Mouse (Mus musculus): ENCODE results near the gene Serpinb1c. TPM values are rescaled to one million over a fixed set of nuclear protein-coding genes. Genes with fewer than 3 reads are reported as not detected.

The Serpinb1c gene
- total and polyA plus RNA-seq, 3 experiments: not detected

- TF ChIP-seq ELF1 (IDR thresholded peaks at IDR 0.05; ENCODE audit: low read depth, low read length) (no peak), POLR2AphosphoS5 (IDR thresholded peaks at IDR 0.05; ENCODE audit: borderline replicate concordance, low read depth, low read length) (no peak)
Measured at GRCm38 (mm10) chr13:32832776-32833175, 65.2 kb downstream of the Serpinb1c start (continued).

- H3K9ac ChIP-seq (ENCODE audit: control insufficient read depth, low read depth, low read length, poor library complexity, severe bottlenecking): no peak overlapping the region
- TF ChIP-seq POLR2A (IDR thresholded peaks at IDR 0.05; ENCODE audit: control insufficient read depth in 1 of 2, insufficient read depth in 1 of 2, low read depth in 1 of 2, low read length in 2 of 2, poor library complexity in 1 of 2) (no peak), RCOR1 (IDR thresholded peaks at IDR 0.05; ENCODE audit: low read depth, low read length) (peak; percentile 35; the same call in 1 of the 2 replicates), ZMIZ1 (IDR thresholded peaks at IDR 0.05; ENCODE audit: low read depth, low read length) (no peak), USF1 (IDR thresholded peaks at IDR 0.05; ENCODE audit: low read depth, low read length) (no peak), EP300 (IDR thresholded peaks at IDR 0.05; ENCODE audit: low read depth in 1 of 2, low read length in 2 of 2) (peak; percentile 34 to 49; a peak in 2 of 4 replicates), MYC (IDR thresholded peaks at IDR 0.05; ENCODE audit: low read depth, low read length) (no peak), SIN3A (IDR thresholded peaks at IDR 0.05; ENCODE audit: low read length) (no peak), GATA1 (IDR thresholded peaks at IDR 0.05; ENCODE audit: low read depth, low read length) (peak; percentile 82), HCFC1 (IDR thresholded peaks at IDR 0.05; ENCODE audit: low read depth, low read length) (no peak), MAFK (IDR thresholded peaks at IDR 0.05; ENCODE audit: borderline replicate concordance, low read depth, low read length) (no peak), RAD21 (IDR thresholded peaks at IDR 0.05; ENCODE audit: low read depth, low read length) (no peak), CTCF (IDR thresholded peaks at IDR 0.05 in 2 of 3, conservative IDR thresholded peaks at IDR 0.05 in 1 of 3; ENCODE audit: control insufficient read depth in 1 of 3, insufficient read depth in 1 of 3, low read depth in 2 of 3, low read length in 3 of 3, poor library complexity in 1 of 3, severe bottlenecking in 1 of 3) (no peak), MEF2A (IDR thresholded peaks at IDR 0.05; ENCODE audit: extremely low read depth, insufficient replicate concordance, low read depth, low read length, poor library complexity, severe bottlenecking) (no peak), ZNF384 (IDR thresholded peaks at IDR 0.05; ENCODE audit: low read depth, low read length) (no peak), BHLHE40 (IDR thresholded peaks at IDR 0.05; ENCODE audit: borderline replicate concordance, low read depth, low read length) (no peak), KAT2A (conservative IDR thresholded peaks at IDR 0.05; ENCODE audit: low read depth, low read length) (no peak), NELFE (IDR thresholded peaks at IDR 0.05; ENCODE audit: low read depth, low read length) (no peak), NRF1 (IDR thresholded peaks at IDR 0.05; ENCODE audit: insufficient read depth, low read depth, low read length, poor library complexity, severe bottlenecking) (no peak), SMC3 (IDR thresholded peaks at IDR 0.05; ENCODE audit: low read depth, low read length) (no peak), TCF12 (IDR thresholded peaks at IDR 0.05; ENCODE audit: low read depth, low read length) (0 out of 2 replicates have a peak, but pooled peaks have one; percentile 39), POLR2AphosphoS5 (IDR thresholded peaks at IDR 0.05; ENCODE audit: borderline replicate concordance, low read depth, low read length) (no peak)
- no peak overlapping the region for H3K4me3 ChIP-seq (ENCODE audit: control insufficient read depth in 1 of 2, insufficient read depth in 1 of 2, low read depth in 2 of 2, low read length in 2 of 2)
- H3K4me1 ChIP-seq (ENCODE audit: control insufficient read depth in 1 of 2, insufficient read depth in 2 of 2, low read length in 2 of 2): peaks cover 3 to 43% of the 10 kb centered on the region in 2 experiments; a peak in 3 of 4 replicates
- H3K27ac ChIP-seq (ENCODE audit: control insufficient read depth, low read depth, low read length): no peak overlapping the region; the same call in 1 of the 2 replicates
- no peaks in the 10 kb centered on the region for H3K9me3 ChIP-seq (replicated peaks; ENCODE audit: insufficient read depth, low read length)
- no peaks in the 10 kb centered on the region for H3K79me2 ChIP-seq (ENCODE audit: control insufficient read depth, insufficient read depth, low read length, poor library complexity)
- DNase-seq (ENCODE audit: low read depth, low spot score): no peak
- no peaks in the 10 kb centered on the region for H3K27me3 ChIP-seq (ENCODE audit: control insufficient read depth in 1 of 2, insufficient read depth in 2 of 2, low read length in 2 of 2)
- peaks cover 0 to 40% of the 10 kb centered on the region in 2 experiments; a peak in 2 of 4 replicates for H3K36me3 ChIP-seq (ENCODE audit: control insufficient read depth in 1 of 2, insufficient read depth in 2 of 2, low read length in 2 of 2)
Measured at GRCm38 (mm10) chr13:32831505-32832273, 66.3 kb downstream of the Serpinb1c start.

Other genes starting within 250 kb of the Serpinb1c start
- gene Mylk4, start 114.3 kb downstream of the Serpinb1c start, total RNA-seq (2012; rRNA removed): not detected in 2 replicates
- not detected for gene Mylk4, start 114.3 kb downstream of the Serpinb1c start, polyA plus RNA-seq (2012; ENCODE audit: insufficient read depth in 1 of 2, insufficient read length in 2 of 2, low read depth in 1 of 2, low replicate concordance in 2 of 2, missing spikeins in 1 of 2)
- gene Wrnip1, start 96.2 kb downstream of the Serpinb1c start, total RNA-seq (2012; rRNA removed): 50.4 and 50.6 TPM in 2 replicates
- 10 to 100 TPM in 1 of 2 experiments, not detected in 1; 38.8 TPM for gene Wrnip1, start 96.2 kb downstream of the Serpinb1c start, polyA plus RNA-seq (2012; ENCODE audit: insufficient read depth in 1 of 2, insufficient read length in 2 of 2, low read depth in 1 of 2, low replicate concordance in 2 of 2, missing spikeins in 1 of 2)
- gene D930007J09Rik, start 95.4 kb downstream of the Serpinb1c start, total RNA-seq (2012; rRNA removed): 8.3 and 10.4 TPM in 2 replicates
- not detected for gene D930007J09Rik, start 95.4 kb downstream of the Serpinb1c start, polyA plus RNA-seq (2012; ENCODE audit: insufficient read depth in 1 of 2, insufficient read length in 2 of 2, low read depth in 1 of 2, low replicate concordance in 2 of 2, missing spikeins in 1 of 2)
- gene Serpinb1a, start 47.0 kb downstream of the Serpinb1c start, total RNA-seq (2012; rRNA removed): 2.7 and 3.6 TPM in 2 replicates
- gene Serpinb1a, start 47.0 kb downstream of the Serpinb1c start, polyA plus RNA-seq (2012; ENCODE audit: insufficient read depth in 1 of 2, insufficient read length in 2 of 2, low read depth in 1 of 2, low replicate concordance in 2 of 2, missing spikeins in 1 of 2): 1 to 10 TPM in 1 of 2 experiments, not detected in 1; 6.8 TPM
- gene Serpinb6b, start 67.0 kb upstream of the Serpinb1c start, total RNA-seq (2012; rRNA removed): 0.20 and 0.27 TPM in 2 replicates
- gene Serpinb6b, start 67.0 kb upstream of the Serpinb1c start, polyA plus RNA-seq (2012; ENCODE audit: insufficient read depth in 1 of 2, insufficient read length in 2 of 2, low read depth in 1 of 2, low replicate concordance in 2 of 2, missing spikeins in 1 of 2): 1 to 10 TPM in 1 of 2 experiments, not detected in 1; 1.2 TPM
- 1.6 and 2.1 TPM in 2 replicates for gene Serpinb9, start 105.0 kb upstream of the Serpinb1c start, total RNA-seq (2012; rRNA removed)
- gene Serpinb9, start 105.0 kb upstream of the Serpinb1c start, polyA plus RNA-seq (2012; ENCODE audit: insufficient read depth in 1 of 2, insufficient read length in 2 of 2, low read depth in 1 of 2, low replicate concordance in 2 of 2, missing spikeins in 1 of 2): 1 to 10 TPM in 1 of 2 experiments, not detected in 1; 2.9 TPM
- 1.5 and 2.3 TPM in 2 replicates for gene Serpinb9b, start 129.2 kb upstream of the Serpinb1c start, total RNA-seq (2012; rRNA removed)
- 1 to 10 TPM in 1 of 2 experiments, not detected in 1; 3.9 TPM for gene Serpinb9b, start 129.2 kb upstream of the Serpinb1c start, polyA plus RNA-seq (2012; ENCODE audit: insufficient read depth in 1 of 2, insufficient read length in 2 of 2, low read depth in 1 of 2, low replicate concordance in 2 of 2, missing spikeins in 1 of 2)
- not detected in 2 replicates for gene Serpinb1b, start 180.4 kb upstream of the Serpinb1c start, total RNA-seq (2012; rRNA removed)
- gene Serpinb1b, start 180.4 kb upstream of the Serpinb1c start, polyA plus RNA-seq (2012; ENCODE audit: insufficient read depth in 1 of 2, insufficient read length in 2 of 2, low read depth in 1 of 2, low replicate concordance in 2 of 2, missing spikeins in 1 of 2): not detected

Measured in MEL (cell line).